Mouse (Mus musculus) ovary, postnatal 10 days (tissue): ENCODE measurements around the gene Atp23.
"Not testable (repeated sequence)": the region's sequence is repeated elsewhere in the genome, so short reads cannot be mapped to it uniquely, and the experiment has no call there.

Source experiments
- DNase-seq: peaks from one replicate; pipeline ENCODE4 v3.0.0; 2022; ENCODE audit warnings: low spot score

The Atp23 gene

GRCm38 (mm10) chr10:126906811-126907210, 5.7 kb upstream of the Atp23 start:
- no peak for DNase-seq

- peak; percentile 60 for DNase-seq
Measured at GRCm38 (mm10) chr10:126905650-126906075, 4.5 kb upstream of the Atp23 start.

- no peak for DNase-seq
Measured at GRCm38 (mm10) chr10:126905086-126905485, 3.9 kb upstream of the Atp23 start.

- DNase-seq, result no peak
Measured at GRCm38 (mm10) chr10:126904221-126904620, 3.1 kb upstream of the Atp23 start.

- DNase-seq, result no peak
Measured at GRCm38 (mm10) chr10:126901488-126901843, 311 bp upstream of the Atp23 start.

- DNase-seq, result no peak
Measured at GRCm38 (mm10) chr10:126895891-126896290, 5.3 kb downstream of the Atp23 start.

GRCm38 (mm10) chr10:126894061-126894460, 7.1 kb downstream of the Atp23 start:
- DNase-seq, result no peak

GRCm38 (mm10) chr10:126893145-126893544, 8.0 kb downstream of the Atp23 start:
- DNase-seq, result no peak

GRCm38 (mm10) chr10:126873755-126874154, 27.4 kb downstream of the Atp23 start:
- DNase-seq, result no peak

- no peak for DNase-seq
Measured at GRCm38 (mm10) chr10:126872256-126872655, 28.9 kb downstream of the Atp23 start.

GRCm38 (mm10) chr10:126869372-126870318, 31.5 kb downstream of the Atp23 start:
- peak; percentile 29 for DNase-seq

- no peak for DNase-seq
Measured at GRCm38 (mm10) chr10:126865284-126865683, 35.9 kb downstream of the Atp23 start.

GRCm38 (mm10) chr10:126862193-126862592, 39.0 kb downstream of the Atp23 start:
- no peak for DNase-seq

GRCm38 (mm10) chr10:126853286-126853685, 47.9 kb downstream of the Atp23 start:
- no peak for DNase-seq

- DNase-seq, result no peak
Measured at GRCm38 (mm10) chr10:126845309-126845911, 55.7 kb downstream of the Atp23 start.

GRCm38 (mm10) chr10:126844689-126845088, 56.5 kb downstream of the Atp23 start:
- DNase-seq, result no peak

- DNase-seq, result no peak
Measured at GRCm38 (mm10) chr10:126840266-126840665, 60.9 kb downstream of the Atp23 start.

GRCm38 (mm10) chr10:126833006-126833405, 68.1 kb downstream of the Atp23 start:
- no peak for DNase-seq

GRCm38 (mm10) chr10:126831329-126831728, 69.8 kb downstream of the Atp23 start:
- no peak for DNase-seq

GRCm38 (mm10) chr10:126828618-126829017, 72.5 kb downstream of the Atp23 start:
- DNase-seq, result no peak

- DNase-seq, result no peak
Measured at GRCm38 (mm10) chr10:126827941-126828593, 73.1 kb downstream of the Atp23 start.

GRCm38 (mm10) chr10:126826982-126827381, 74.2 kb downstream of the Atp23 start:
- no peak for DNase-seq

- not testable (repeated sequence) for DNase-seq
Measured at GRCm38 (mm10) chr10:126826216-126826615, 74.9 kb downstream of the Atp23 start.
